Mouse (Mus musculus) stomach, embryonic 14.5 days (tissue): ENCODE data around the gene 4921524J17Rik. TPM values are rescaled to one million over a fixed set of nuclear protein-coding genes. Genes with fewer than 3 reads are reported as not detected.
A peak's percentile ranks its signal among the peaks of the same experiment; 100 is the strongest.

ENCODE experiments used
- ATAC-seq: fragments of 200-750 bp; cut with Nextera tagmentation; 2 replicates; pipeline ENCODE4 v1.8.0; 2017; ENCODE audit warnings: low read depth, moderate TSS enrichment; ENCODE audit not compliant: insufficient number of reproducible peaks, insufficient read depth, low FRiP score
- H3K27ac ChIP-seq: fragments of 300-500 bp; sonication (generic); 2 replicates; pipeline ENCODE4 v1.5.1; 2014; ENCODE audit warnings: mild to moderate bottlenecking, low read length, moderate library complexity, mixed read lengths
- H3K27me3 ChIP-seq: fragments of 300-500 bp; sonication (generic); 2 replicates; pipeline ENCODE4 v1.6.1; 2014; ENCODE audit warnings: low read length, control low read depth, mixed read lengths; ENCODE audit not compliant: control insufficient read depth, insufficient read depth
- H3K36me3 ChIP-seq: fragments of 300-500 bp; sonication (generic); 2 replicates; pipeline ENCODE4 v1.6.1; 2014; ENCODE audit warnings: mild to moderate bottlenecking, control low read depth, low read length, moderate library complexity, mixed read lengths; ENCODE audit not compliant: control insufficient read depth, insufficient read depth
- H3K4me1 ChIP-seq: fragments of 300-500 bp; sonication (generic); 2 replicates; pipeline ENCODE4 v1.6.1; 2014; ENCODE audit warnings: low read length, control low read depth, mixed read lengths; ENCODE audit not compliant: control insufficient read depth, insufficient read depth
- H3K4me2 ChIP-seq: fragments of 300-500 bp; sonication (generic); replicated peaks from 2 replicates; pipeline ENCODE4 v1.6.1; 2014; ENCODE audit warnings: low read depth, low read length, control low read depth
- H3K4me3 ChIP-seq: fragments of 300-500 bp; sonication (generic); 2 replicates; pipeline ENCODE4 v1.5.1; 2014; ENCODE audit warnings: low read depth, low read length, control low read depth
- H3K9ac ChIP-seq: fragments of 300-500 bp; sonication (generic); replicated peaks from 2 replicates; pipeline ENCODE4 v1.6.1; 2014; ENCODE audit warnings: low read depth, mild to moderate bottlenecking, control low read depth, low read length, moderate library complexity, mixed read lengths
- H3K9me3 ChIP-seq: fragments of 300-500 bp; sonication (generic); 2 replicates; pipeline ENCODE4 v1.6.1; 2016; ENCODE audit warnings: low read depth, low read length, control low read depth; ENCODE audit not compliant: control insufficient read depth
- WGBS: fragments of 180-500 bp; shearing (Covaris S2); extraction: QIAGEN DNeasy Blood & Tissue Kit; methylation state at CpG from one replicate; pipeline ENCODE4 v1.1.7; 2014; 5-methylcytosine and 5-hydroxymethylcytosine counted together
- polyA plus RNA-seq: library from polyadenylated mRNA; unstranded; fragments of >200 nt; fragmentation: Nextera tagmentation; extraction: Ambion mirVana; gene quantifications from 2 replicates; pipeline ENCODE4 v1.2.1, GENCODE M21; 2014

The 4921524J17Rik gene
- polyA plus RNA-seq, 1 experiment from 2014 or later = 37.9 TPM

GRCm38 (mm10) chr8:85472800-85473199 lies 40.2 kb upstream of the 4921524J17Rik start:
- Histone ChIP-seq H3K4me1 (no peaks in the 10 kb centered on the region), H3K27ac (no peak overlapping the region), H3K9me3 (no peaks in the 10 kb centered on the region), H3K4me3 (no peak overlapping the region), H3K9ac (no peak overlapping the region), H3K36me3 (no peaks in the 10 kb centered on the region), H3K27me3 (no peaks in the 10 kb centered on the region), H3K4me2 (no peak overlapping the region)
- whole genome bisulfite sequencing = 71% methylated on average over 6 of the region's 6 CpGs
- ATAC-seq = no peak

GRCm38 (mm10) chr8:85470753-85471152 lies 38.1 kb upstream of the 4921524J17Rik start:
- Histone ChIP-seq H3K27me3 (no peaks in the 10 kb centered on the region), H3K27ac (no peak overlapping the region), H3K4me3 (no peak overlapping the region), H3K4me1 (no peaks in the 10 kb centered on the region), H3K9ac (no peak overlapping the region), H3K9me3 (no peaks in the 10 kb centered on the region), H3K4me2 (no peak overlapping the region), H3K36me3 (no peaks in the 10 kb centered on the region)
- 75% methylated on average over 8 of the region's 8 CpGs for WGBS
- no peak for ATAC-seq

GRCm38 (mm10) chr8:85466056-85466455 lies 33.4 kb upstream of the 4921524J17Rik start:
- Histone ChIP-seq H3K27me3 (no peaks in the 10 kb centered on the region), H3K9me3 (no peaks in the 10 kb centered on the region), H3K4me1 (no peaks in the 10 kb centered on the region), H3K9ac (no peak overlapping the region), H3K27ac (no peak overlapping the region), H3K36me3 (no peaks in the 10 kb centered on the region), H3K4me2 (no peak overlapping the region), H3K4me3 (no peak overlapping the region)
- 79% methylated on average over 4 of the region's 4 CpGs for WGBS
- no peak for ATAC-seq

GRCm38 (mm10) chr8:85464316-85464715 lies 31.7 kb upstream of the 4921524J17Rik start:
- H3K36me3 ChIP-seq = no peaks in the 10 kb centered on the region
- H3K27me3 ChIP-seq = no peaks in the 10 kb centered on the region
- no peak overlapping the region for H3K9ac ChIP-seq
- no peak overlapping the region for H3K27ac ChIP-seq
- H3K9me3 ChIP-seq = no peaks in the 10 kb centered on the region
- no peaks in the 10 kb centered on the region for H3K4me1 ChIP-seq
- H3K4me3 ChIP-seq = no peak overlapping the region
- ATAC-seq = no peak
- H3K4me2 ChIP-seq = no peak overlapping the region

- H3K27ac ChIP-seq = no peak overlapping the region
- WGBS = 71% methylated on average over 1 of the region's 1 CpGs
- H3K27me3 ChIP-seq = no peaks in the 10 kb centered on the region
- no peak overlapping the region for H3K4me2 ChIP-seq
- H3K4me3 ChIP-seq = no peak overlapping the region
- H3K9me3 ChIP-seq = no peaks in the 10 kb centered on the region
- ATAC-seq = no peak
- no peak overlapping the region for H3K9ac ChIP-seq
- H3K36me3 ChIP-seq = no peaks in the 10 kb centered on the region
- no peaks in the 10 kb centered on the region for H3K4me1 ChIP-seq
These were observed 29.8 kb upstream of the 4921524J17Rik start for GRCm38 (mm10) chr8:85462441-85462840.

- Histone ChIP-seq H3K27ac (no peak overlapping the region), H3K27me3 (no peaks in the 10 kb centered on the region), H3K4me3 (no peak overlapping the region), H3K4me2 (no peak overlapping the region), H3K9ac (no peak overlapping the region), H3K9me3 (no peaks in the 10 kb centered on the region), H3K36me3 (no peaks in the 10 kb centered on the region), H3K4me1 (no peaks in the 10 kb centered on the region)
- ATAC-seq = no peak
- 86% methylated on average over 3 of the region's 3 CpGs for WGBS
These were observed 28.7 kb upstream of the 4921524J17Rik start for GRCm38 (mm10) chr8:85461377-85461776.

- no peaks in the 10 kb centered on the region for H3K4me1 ChIP-seq
- no peaks in the 10 kb centered on the region for H3K9me3 ChIP-seq
- no peak overlapping the region for H3K9ac ChIP-seq
- no peak for ATAC-seq
- WGBS = 38% methylated on average over 5 of the region's 5 CpGs
- no peak overlapping the region for H3K27ac ChIP-seq
- no peak overlapping the region for H3K4me2 ChIP-seq
- H3K4me3 ChIP-seq = no peak overlapping the region
- H3K27me3 ChIP-seq = no peaks in the 10 kb centered on the region
- no peaks in the 10 kb centered on the region for H3K36me3 ChIP-seq
These were observed 28.2 kb upstream of the 4921524J17Rik start for GRCm38 (mm10) chr8:85460804-85461203.

- no peaks in the 10 kb centered on the region for H3K27me3 ChIP-seq
- H3K27ac ChIP-seq = no peak overlapping the region
- ATAC-seq = no peak
- WGBS = 72% methylated on average over 3 of the region's 3 CpGs
- H3K4me1 ChIP-seq = no peaks in the 10 kb centered on the region
- H3K36me3 ChIP-seq = no peaks in the 10 kb centered on the region
- H3K4me2 ChIP-seq = no peak overlapping the region
- no peaks in the 10 kb centered on the region for H3K9me3 ChIP-seq
- H3K4me3 ChIP-seq = no peak overlapping the region
- H3K9ac ChIP-seq = no peak overlapping the region
These were observed 26.9 kb upstream of the 4921524J17Rik start for GRCm38 (mm10) chr8:85459582-85459981.

GRCm38 (mm10) chr8:85456536-85456935 lies 23.9 kb upstream of the 4921524J17Rik start:
- whole genome bisulfite sequencing = 9% methylated on average over 14 of the region's 14 CpGs
- H3K9ac ChIP-seq = no peak overlapping the region
- H3K4me1 ChIP-seq = peaks cover 8% of the 10 kb centered on the region; the same call in 1 of the 2 replicates
- no peaks in the 10 kb centered on the region for H3K27me3 ChIP-seq
- no peaks in the 10 kb centered on the region for H3K36me3 ChIP-seq
- H3K4me3 ChIP-seq = no peak overlapping the region
- H3K27ac ChIP-seq = no peak overlapping the region
- ATAC-seq = peak; percentile 50; the same call in 1 of the 2 replicates
- no peak overlapping the region for H3K4me2 ChIP-seq
- H3K9me3 ChIP-seq = no peaks in the 10 kb centered on the region
